Mouse (Mus musculus): ENCODE measurements at regions not wholly inside any gene's neighbourhood (a gene's known extent, or its start where the extent isn't known, plus 50 kb on each side); places are given as distances from the start of the nearest gene placed in this dataset.

GRCm38 (mm10) chr8:35898493-35898892, 132.9 kb downstream of the Gm19410 start:
- Histone ChIP-seq H3K27ac (ENCODE audit: insufficient read depth, low read length) (no peak overlapping the region), H3K36me3 (ENCODE audit: control insufficient read depth, insufficient read depth, low read length) (no peaks in the 10 kb centered on the region), H3K4me1 (ENCODE audit: control insufficient read depth, insufficient read depth, insufficient read length) (no peaks in the 10 kb centered on the region), H3K4me3 (ENCODE audit: extremely low read depth, insufficient read depth, insufficient read length) (no peak overlapping the region), H3K27me3 (ENCODE audit: control insufficient read depth, insufficient read depth, low read length) (no peaks in the 10 kb centered on the region)
- WGBS: 79% methylated on average over 3 of the region's 3 CpGs
- DNase-seq (ENCODE audit: low read depth in 1 of 2, low spot score in 2 of 2): no peak
- TF ChIP-seq CTCF (IDR thresholded peaks at IDR 0.05; ENCODE audit: extremely low read depth, insufficient read depth, insufficient read length, insufficient replicate concordance) (no peak), POLR2A (IDR thresholded peaks at IDR 0.05; ENCODE audit: low read depth, low read length) (no peak)

GRCm38 (mm10) chr8:35901490-35901889, 135.9 kb downstream of the Gm19410 start:
- Histone ChIP-seq H3K27me3 (ENCODE audit: control insufficient read depth, insufficient read depth, low read length) (no peaks in the 10 kb centered on the region), H3K27ac (ENCODE audit: insufficient read depth, low read length) (no peak overlapping the region), H3K4me1 (ENCODE audit: control insufficient read depth, insufficient read depth, insufficient read length) (no peaks in the 10 kb centered on the region), H3K36me3 (ENCODE audit: control insufficient read depth, insufficient read depth, low read length) (no peaks in the 10 kb centered on the region), H3K4me3 (ENCODE audit: extremely low read depth, insufficient read depth, insufficient read length) (no peak overlapping the region)
- WGBS: 90% methylated on average over 7 of the region's 7 CpGs
- TF ChIP-seq POLR2A (IDR thresholded peaks at IDR 0.05; ENCODE audit: low read depth, low read length) (no peak), CTCF (IDR thresholded peaks at IDR 0.05; ENCODE audit: extremely low read depth, insufficient read depth, insufficient read length, insufficient replicate concordance) (no peak)
- no peak for DNase-seq (ENCODE audit: low read depth in 1 of 2, low spot score in 2 of 2)

GRCm38 (mm10) chr8:35904711-35905450, 139.3 kb downstream of the Gm19410 start:
- no peak for DNase-seq (ENCODE audit: low read depth in 1 of 2, low spot score in 2 of 2)
- no peak for TF ChIP-seq POLR2A (IDR thresholded peaks at IDR 0.05; ENCODE audit: low read depth, low read length)
- no peak for TF ChIP-seq CTCF (IDR thresholded peaks at IDR 0.05; ENCODE audit: extremely low read depth, insufficient read depth, insufficient read length, insufficient replicate concordance)
- Histone ChIP-seq H3K4me3 (ENCODE audit: extremely low read depth, insufficient read depth, insufficient read length) (no peak overlapping the region), H3K4me1 (ENCODE audit: control insufficient read depth, insufficient read depth, insufficient read length) (no peaks in the 10 kb centered on the region), H3K27me3 (ENCODE audit: control insufficient read depth, insufficient read depth, low read length) (no peaks in the 10 kb centered on the region), H3K36me3 (ENCODE audit: control insufficient read depth, insufficient read depth, low read length) (no peaks in the 10 kb centered on the region), H3K27ac (ENCODE audit: insufficient read depth, low read length) (no peak overlapping the region)
- 89% methylated on average over 7 of the region's 7 CpGs for WGBS

GRCm38 (mm10) chr8:35907998-35908397, 142.4 kb downstream of the Gm19410 start:
- 72% methylated on average over 2 of the region's 2 CpGs for WGBS
- no peak for DNase-seq (ENCODE audit: low read depth in 1 of 2, low spot score in 2 of 2)

GRCm38 (mm10) chr8:35912264-35912663, 146.7 kb downstream of the Gm19410 start:
- no peak for TF ChIP-seq CTCF (IDR thresholded peaks at IDR 0.05; ENCODE audit: extremely low read depth, insufficient read depth, insufficient read length, insufficient replicate concordance)
- TF ChIP-seq POLR2A (IDR thresholded peaks at IDR 0.05; ENCODE audit: low read depth, low read length): no peak
- no peaks in the 10 kb centered on the region for H3K4me1 ChIP-seq (ENCODE audit: control insufficient read depth, insufficient read depth, insufficient read length)
- H3K36me3 ChIP-seq (ENCODE audit: control insufficient read depth, insufficient read depth, low read length): no peaks in the 10 kb centered on the region
- no peak for DNase-seq (ENCODE audit: low read depth in 1 of 2, low spot score in 2 of 2)
- 85% methylated on average over 9 of the region's 9 CpGs for WGBS
- no peak overlapping the region for H3K4me3 ChIP-seq (ENCODE audit: extremely low read depth, insufficient read depth, insufficient read length)
- H3K27me3 ChIP-seq (ENCODE audit: control insufficient read depth, insufficient read depth, low read length): no peaks in the 10 kb centered on the region
- H3K27ac ChIP-seq (ENCODE audit: insufficient read depth, low read length): no peak overlapping the region

More at GRCm38 (mm10) chr8:35907998-35908397, 142.4 kb downstream of the Gm19410 start:
- H3K27ac ChIP-seq (ENCODE audit: insufficient read depth, low read length): no peak overlapping the region
- no peak for TF ChIP-seq CTCF (IDR thresholded peaks at IDR 0.05; ENCODE audit: extremely low read depth, insufficient read depth, insufficient read length, insufficient replicate concordance)
- TF ChIP-seq POLR2A (IDR thresholded peaks at IDR 0.05; ENCODE audit: low read depth, low read length): no peak
- H3K27me3 ChIP-seq (ENCODE audit: control insufficient read depth, insufficient read depth, low read length): no peaks in the 10 kb centered on the region
- H3K4me1 ChIP-seq (ENCODE audit: control insufficient read depth, insufficient read depth, insufficient read length): no peaks in the 10 kb centered on the region
- no peaks in the 10 kb centered on the region for H3K36me3 ChIP-seq (ENCODE audit: control insufficient read depth, insufficient read depth, low read length)
- no peak overlapping the region for H3K4me3 ChIP-seq (ENCODE audit: extremely low read depth, insufficient read depth, insufficient read length)

GRCm38 (mm10) chr8:35915878-35916518, 150.4 kb downstream of the Gm19410 start:
- no peak overlapping the region for H3K27ac ChIP-seq (ENCODE audit: insufficient read depth, low read length)
- no peak for TF ChIP-seq CTCF (IDR thresholded peaks at IDR 0.05; ENCODE audit: extremely low read depth, insufficient read depth, insufficient read length, insufficient replicate concordance)
- TF ChIP-seq POLR2A (IDR thresholded peaks at IDR 0.05; ENCODE audit: low read depth, low read length): no peak
- H3K4me3 ChIP-seq (ENCODE audit: extremely low read depth, insufficient read depth, insufficient read length): no peak overlapping the region
- no peaks in the 10 kb centered on the region for H3K4me1 ChIP-seq (ENCODE audit: control insufficient read depth, insufficient read depth, insufficient read length)
- no peaks in the 10 kb centered on the region for H3K36me3 ChIP-seq (ENCODE audit: control insufficient read depth, insufficient read depth, low read length)
- DNase-seq (ENCODE audit: low read depth in 1 of 2, low spot score in 2 of 2): no peak
- no peaks in the 10 kb centered on the region for H3K27me3 ChIP-seq (ENCODE audit: control insufficient read depth, insufficient read depth, low read length)
- WGBS: 79% methylated on average over 10 of the region's 10 CpGs

- H3K36me3 ChIP-seq (ENCODE audit: control insufficient read depth, insufficient read depth, low read length): no peaks in the 10 kb centered on the region
- DNase-seq (ENCODE audit: low read depth in 1 of 2, low spot score in 2 of 2): no peak
- no peak for TF ChIP-seq CTCF (IDR thresholded peaks at IDR 0.05; ENCODE audit: extremely low read depth, insufficient read depth, insufficient read length, insufficient replicate concordance)
- no peak for TF ChIP-seq POLR2A (IDR thresholded peaks at IDR 0.05; ENCODE audit: low read depth, low read length)
- H3K27me3 ChIP-seq (ENCODE audit: control insufficient read depth, insufficient read depth, low read length): no peaks in the 10 kb centered on the region
- no peak overlapping the region for H3K4me3 ChIP-seq (ENCODE audit: extremely low read depth, insufficient read depth, insufficient read length)
- no peaks in the 10 kb centered on the region for H3K4me1 ChIP-seq (ENCODE audit: control insufficient read depth, insufficient read depth, insufficient read length)
- WGBS: 84% methylated on average over 3 of the region's 3 CpGs
- H3K27ac ChIP-seq (ENCODE audit: insufficient read depth, low read length): no peak overlapping the region
Observed at GRCm38 (mm10) chr8:35917573-35917972, 152.0 kb downstream of the Gm19410 start.

Measured in spleen, adult 2 months (tissue).